Mouse (Mus musculus) thymus, postnatal 0 days (tissue): ENCODE results near the gene Mroh2a. TPM values are rescaled to one million over a fixed set of nuclear protein-coding genes. Genes with fewer than 3 reads are reported as not detected.

Experiments
- DNase-seq: peaks from one replicate; pipeline ENCODE4 v3.0.0-alpha.2; 2015; ENCODE audit warnings: low spot score
- polyA plus RNA-seq: library from polyadenylated mRNA; unstranded; fragments of >200 nt; fragmentation: Nextera tagmentation; extraction: Ambion mirVana; gene quantifications from 2 replicates; pipeline ENCODE4 v1.2.1, GENCODE M21; 2015

The Mroh2a gene
- polyA plus RNA-seq, 1 experiment from 2014 or later = 1.4 TPM

DNA sequence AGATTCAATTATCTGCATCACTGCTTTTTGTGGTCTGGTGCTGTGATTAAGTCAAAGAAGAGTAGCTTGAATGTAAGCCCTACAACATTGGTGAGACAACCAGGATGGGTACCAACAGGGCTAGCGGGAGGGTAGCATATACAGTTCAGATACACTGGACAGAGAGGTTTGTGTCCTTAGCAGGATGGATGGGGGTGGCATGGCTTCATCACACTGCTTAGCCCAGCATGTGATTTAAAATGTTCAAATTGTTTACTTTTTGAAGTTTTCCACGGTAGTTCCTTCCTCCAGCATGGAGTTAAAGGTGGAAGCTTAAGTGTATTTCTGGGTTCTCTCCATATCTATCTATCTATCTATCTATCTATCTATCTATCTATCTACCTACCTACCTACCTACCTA lies 62.4 kb downstream of the Mroh2a start:
- no peak for DNase-seq

DNA sequence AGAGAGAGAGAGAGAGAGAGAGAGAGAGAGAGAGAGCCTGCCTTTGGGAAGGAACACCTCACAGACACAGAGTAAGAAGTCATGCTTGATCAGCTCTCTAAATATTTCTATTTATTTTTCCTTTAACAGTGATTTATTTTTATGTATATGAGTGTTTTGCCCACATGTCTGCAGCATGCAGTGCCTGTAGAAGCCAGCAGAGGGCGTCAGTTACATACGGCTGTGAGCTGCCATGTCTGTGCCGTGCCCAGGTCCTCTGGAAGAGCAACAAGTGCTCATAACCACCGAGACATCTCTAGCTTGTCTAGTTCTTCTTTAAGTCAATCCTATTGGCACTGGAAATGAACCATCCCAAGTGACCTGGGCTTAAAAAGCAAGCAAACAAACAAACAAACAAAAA lies 63.1 kb downstream of the Mroh2a start:
- peak; percentile 81 for DNase-seq

DNA sequence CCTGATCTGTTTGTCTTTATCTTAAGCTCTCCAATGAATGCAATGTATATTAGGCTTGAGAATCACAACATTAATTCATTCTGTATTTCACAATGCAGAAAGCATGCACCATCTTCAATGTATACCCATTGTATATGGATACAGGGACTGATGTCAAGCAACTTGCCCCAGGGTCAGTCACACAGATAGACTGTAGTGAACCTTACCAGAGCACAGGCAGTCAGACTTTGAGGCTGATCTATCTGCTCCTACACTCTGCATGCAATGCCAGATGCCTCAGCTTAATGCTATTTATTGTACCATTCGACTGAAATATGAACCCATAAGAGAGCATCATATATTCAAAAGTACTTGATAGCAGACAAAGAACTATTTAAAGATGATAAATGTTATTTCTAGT lies 63.7 kb downstream of the Mroh2a start:
- DNase-seq = no peak

DNA sequence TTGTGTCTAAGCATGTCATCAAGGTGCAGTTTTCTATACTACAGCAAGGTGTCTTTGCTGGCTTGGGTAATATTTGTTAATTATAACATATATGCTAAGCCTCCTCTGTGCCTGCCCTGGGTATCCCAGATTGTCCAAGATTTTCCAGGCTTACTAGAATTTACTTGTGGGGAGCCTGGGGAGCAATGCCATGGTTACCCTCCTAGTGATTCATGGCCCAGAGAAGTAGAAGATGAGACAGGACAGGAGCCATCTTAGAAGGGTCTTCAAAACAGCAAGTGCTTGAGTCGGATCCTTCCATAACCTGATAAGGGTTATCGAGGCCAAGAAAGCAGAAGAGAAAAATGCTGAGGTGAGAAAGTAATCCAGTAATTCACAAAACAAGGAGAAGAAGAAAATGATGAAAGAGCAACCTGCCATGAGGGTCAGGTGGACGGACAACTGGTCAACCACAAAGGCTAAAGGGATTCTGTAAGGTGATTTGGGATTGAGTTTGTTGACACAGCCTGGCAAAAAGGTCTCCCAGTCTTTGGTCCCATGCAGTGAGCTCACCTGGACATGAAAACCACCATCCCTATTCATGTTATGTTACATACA lies 64.7 kb downstream of the Mroh2a start:
- DNase-seq = no peak

DNA sequence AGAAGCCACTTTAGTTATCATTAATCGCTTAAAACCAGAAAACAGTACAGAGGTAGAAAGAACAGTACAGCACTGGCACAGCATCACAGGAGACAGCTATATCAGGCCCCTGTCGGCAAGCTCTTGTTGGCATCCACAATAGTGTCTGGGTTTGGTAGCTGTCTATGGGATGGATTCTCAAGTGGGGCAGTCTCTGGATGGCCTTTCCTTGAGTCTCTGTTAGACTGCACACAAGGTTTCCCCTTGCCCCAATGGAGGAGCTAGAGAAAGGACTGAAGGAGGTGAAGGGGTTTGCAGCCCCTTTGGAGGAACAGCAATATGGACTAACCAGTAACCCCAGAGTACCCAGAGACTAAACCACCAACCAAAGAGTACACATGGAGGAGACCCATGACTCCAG lies 65.3 kb downstream of the Mroh2a start:
- no peak for DNase-seq

DNA sequence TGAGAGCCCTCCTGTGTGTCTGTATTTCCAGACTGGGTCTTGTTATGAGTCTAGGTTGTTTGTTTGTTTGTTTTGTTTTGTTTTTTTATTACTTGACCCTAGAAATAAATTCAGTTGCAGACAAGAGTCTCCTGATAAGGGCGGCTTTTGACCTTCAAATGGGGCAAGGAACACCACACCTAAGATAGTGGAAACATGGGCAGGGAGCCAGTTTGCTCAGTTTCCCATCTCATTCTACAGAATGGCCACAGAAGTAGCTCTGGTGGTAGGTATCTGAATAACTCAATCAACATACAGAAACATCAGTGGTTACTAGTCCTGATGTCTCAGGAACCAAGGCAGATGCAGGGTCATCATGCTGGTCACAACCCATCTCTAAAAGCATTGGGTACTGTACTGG lies 67.9 kb downstream of the Mroh2a start:
- DNase-seq = no peak

DNA sequence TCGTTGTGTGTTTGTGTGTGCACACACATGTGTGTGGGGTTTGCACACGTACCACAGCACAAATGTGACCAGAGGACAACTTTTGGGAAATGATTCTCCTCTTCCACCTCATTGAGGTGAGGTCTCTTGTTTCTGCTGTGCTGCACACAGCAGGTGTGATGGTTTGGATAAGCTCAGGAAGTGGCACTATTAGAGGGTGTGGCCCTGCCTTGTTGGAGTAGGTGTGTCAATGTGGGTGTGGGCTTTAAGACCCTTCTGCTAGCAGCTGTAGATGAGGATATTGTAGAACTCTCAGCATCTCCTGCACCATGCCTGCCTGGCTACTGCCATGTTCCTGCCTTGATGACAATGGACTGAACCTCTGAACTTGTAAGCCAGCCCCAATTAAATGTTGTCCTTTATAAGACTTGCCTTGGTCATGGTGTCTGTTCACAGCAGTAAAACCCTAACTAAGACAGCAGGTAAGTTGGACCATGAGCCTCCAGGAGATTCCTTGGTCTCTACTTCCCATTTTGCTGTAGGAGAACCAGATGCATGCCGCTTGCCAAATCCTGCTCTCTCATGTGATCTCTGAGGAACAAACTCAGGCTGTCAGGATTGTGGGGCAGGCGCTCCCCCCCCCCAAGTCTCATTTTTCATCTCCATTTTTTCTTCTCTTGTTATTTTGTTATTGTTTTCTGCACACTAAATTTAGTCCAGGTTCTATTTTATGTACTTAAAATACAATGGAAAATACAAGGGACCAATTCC lies 69.6 kb downstream of the Mroh2a start:
- DNase-seq = peak; percentile 2

DNA sequence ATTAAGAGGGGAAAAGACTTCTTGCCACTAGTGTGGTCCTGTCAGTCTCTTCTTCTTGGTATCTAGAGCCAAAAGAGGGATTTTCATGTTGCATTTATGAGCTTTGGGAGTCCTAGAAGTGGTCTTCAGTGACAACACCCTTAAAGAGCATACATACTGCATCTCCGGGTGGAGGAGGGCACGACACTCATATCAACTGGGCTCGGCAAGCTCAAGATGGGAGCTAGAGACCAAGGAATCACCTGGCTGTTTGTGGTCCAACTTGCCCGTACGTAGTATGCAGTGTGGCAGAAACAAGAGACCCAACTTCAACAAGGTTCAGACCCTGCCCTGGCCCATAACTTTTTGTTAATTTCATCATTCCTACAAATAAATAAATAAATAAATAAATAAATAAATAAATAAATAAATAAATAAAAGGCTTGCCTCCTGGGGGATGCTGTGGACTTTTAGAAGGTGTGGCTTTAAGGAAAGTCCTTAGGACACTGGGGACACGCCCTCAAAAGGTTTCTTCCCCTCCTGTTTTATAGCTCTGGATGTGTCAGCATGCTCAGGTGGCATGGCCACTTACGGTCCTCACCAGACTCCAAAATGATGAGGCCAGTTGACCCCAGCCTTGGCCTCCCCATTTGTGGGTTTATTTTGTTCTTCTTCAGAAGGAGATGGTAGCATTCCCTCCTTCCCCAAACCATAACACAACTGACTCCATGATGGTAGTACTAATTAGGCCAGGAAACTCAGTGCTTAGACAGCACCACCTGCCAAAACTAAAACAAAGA lies 70.9 kb downstream of the Mroh2a start:
- DNase-seq = peak; percentile 17

DNA sequence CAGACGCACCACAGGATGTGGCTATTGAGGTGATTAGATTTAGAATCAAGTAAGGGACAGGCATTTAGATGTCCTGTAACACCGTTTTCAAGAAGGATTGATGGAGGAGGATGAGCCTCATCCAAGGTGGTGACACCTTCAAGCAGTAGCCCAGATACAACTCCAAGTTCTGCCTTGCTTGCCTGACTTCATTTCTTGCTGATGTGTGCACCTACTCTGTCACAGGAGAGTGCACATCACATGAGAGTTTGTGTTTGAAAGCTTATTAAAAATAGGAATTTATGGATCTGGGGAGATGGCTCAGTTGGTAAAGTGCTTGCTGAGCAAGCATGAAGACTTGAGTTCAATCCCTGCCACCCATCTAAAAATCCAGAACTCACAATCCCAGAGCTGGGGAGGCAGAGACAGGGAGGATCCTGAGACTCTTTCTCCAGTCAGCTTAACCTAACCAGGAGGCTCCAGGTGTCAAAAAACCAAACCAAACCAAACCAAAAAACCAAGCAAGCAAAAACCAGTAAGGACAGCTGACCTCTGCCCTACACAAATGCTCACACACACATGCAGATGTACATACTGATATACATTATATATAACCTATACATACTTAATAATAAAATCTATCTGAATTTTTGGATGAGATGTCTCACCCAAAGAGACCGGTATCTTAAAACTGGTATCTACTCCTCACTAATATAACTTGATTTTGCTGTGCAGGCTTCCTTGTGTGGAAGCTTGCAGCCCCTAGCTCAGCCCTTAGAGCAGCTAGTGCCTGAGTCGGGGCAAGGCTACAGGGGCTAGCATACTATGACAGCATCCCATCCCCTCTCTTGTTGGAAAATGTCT lies 72.1 kb downstream of the Mroh2a start:
- peak; percentile 21 for DNase-seq

DNA sequence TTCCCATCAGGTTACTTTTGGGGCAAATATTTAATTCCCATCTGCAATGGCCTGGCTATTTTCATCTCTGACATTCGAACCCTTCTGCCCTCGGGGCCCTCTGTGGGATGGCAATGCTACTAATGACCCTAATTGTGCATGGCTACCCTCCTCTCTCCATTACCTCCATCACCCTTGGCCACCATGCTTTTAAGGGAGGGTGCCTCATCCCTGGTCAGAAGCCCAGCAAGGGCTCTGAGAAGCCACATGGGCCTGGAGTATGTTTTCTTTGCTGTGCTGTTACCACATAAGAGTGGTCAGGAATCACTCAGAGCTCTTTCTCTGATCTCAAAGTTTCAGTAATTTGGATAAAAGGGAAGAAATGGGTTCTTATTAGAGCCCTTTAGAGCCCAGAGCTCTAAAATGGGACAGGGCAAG lies 72.8 kb downstream of the Mroh2a start:
- DNase-seq = peak; percentile 3

DNA sequence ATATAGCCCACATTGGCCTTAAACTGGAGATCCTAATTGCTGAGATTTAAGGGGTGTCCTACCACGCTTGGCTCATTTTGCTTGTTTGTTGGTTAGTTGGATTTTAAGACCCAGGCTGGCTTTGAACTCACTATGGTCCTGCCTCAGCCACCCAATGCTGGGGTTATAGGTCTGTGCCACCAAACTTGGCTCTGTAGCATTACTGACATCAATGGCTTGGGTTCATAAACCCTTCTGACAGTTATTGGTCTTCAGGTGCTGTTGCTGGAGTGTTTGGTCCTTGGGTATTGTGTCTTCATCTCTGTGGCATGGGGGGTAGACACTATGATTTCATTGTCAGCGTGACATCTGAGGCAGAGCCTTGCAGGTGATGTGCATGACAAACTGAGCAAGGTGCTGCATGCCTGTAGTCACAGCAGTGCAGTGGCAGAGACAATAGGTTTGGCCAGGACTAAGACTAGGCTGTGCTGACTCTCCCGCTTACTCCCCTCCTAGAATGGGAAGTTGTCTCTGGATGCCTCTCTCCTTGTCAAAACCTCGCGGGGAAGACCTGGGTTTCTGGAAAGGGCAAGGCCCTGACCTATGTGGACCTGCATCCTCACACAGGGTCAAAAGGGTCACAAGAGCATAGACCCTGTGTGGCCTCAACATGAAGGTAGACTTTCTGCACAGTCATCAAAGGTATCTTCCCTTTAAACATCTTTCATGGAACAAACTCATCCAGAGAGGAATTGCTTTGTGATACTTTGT lies 73.7 kb downstream of the Mroh2a start:
- peak; percentile 8 for DNase-seq

DNA sequence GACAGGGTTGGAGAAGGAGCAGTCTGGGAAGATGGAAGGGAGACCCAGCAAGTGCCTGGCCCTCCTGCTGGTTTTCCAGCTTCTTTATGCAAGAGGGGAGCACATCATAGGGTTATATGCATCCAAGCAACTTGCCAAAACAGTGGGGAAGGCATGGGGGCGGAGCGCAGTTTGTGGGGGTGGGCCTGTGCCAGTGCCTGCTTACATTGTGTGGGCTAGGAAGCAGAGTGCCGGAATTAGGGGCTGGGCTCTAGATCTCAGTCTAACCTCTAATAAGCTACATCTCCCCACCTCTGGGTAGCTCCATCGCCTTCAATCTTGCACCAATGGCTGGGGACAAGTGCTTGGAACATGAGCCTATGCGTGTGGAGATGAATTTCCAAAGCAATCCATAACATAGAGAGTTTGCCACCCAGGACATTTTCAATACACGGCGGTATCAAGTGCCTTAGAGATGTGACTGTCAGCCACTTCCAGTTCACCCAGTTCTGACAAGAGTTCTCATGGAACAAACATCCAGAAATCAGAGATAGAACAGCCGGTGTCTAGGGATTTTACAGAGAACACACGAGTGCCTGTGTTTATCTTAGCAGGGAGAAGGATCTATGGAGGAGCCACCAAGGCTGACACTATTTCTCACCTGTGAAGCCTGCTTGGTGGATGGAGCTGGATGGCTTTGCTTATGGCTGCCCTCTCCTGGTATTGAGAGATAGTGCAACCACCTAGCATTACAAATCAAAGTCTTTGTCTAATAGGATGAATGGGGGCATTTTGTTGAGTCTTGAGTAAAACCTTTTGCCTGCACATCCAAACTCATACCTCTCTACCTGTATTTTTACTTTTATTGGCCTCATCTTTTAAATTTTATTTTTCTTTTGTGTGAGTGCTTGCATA lies 74.6 kb downstream of the Mroh2a start:
- DNase-seq = peak; percentile 23

DNA sequence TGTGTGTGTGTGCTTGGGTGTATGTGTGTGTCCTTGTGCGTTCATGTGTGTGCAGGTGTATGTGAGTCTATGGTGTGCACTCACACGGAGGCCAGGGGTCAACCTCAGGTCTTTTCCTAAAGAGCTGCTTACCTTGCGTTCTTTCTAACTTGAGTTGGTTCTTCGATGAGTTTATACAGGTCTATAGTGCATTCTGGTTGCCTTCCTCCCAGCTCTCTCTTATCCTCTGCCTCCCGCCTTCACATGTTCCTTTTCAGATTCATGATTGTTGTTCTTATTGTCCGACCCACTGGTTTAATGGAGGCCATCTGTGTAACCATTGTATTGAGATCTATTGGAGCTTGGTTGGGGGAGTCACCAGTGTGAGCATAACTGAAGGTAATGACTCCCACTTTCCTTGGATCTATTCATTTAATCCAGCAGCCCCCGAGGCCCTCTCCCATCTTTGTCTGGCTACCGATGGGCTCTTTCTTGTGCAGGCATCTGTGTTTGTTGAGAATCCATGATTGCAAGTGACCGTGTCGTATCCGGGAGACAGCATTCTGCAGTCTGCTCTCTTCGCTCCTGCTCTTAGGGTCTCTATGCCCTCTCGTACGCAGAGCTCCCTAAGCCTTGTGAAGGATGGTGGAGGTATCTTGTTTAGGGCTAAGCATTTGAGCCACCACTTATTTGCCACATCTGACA lies 75.4 kb downstream of the Mroh2a start:
- peak; percentile 6 for DNase-seq

DNA sequence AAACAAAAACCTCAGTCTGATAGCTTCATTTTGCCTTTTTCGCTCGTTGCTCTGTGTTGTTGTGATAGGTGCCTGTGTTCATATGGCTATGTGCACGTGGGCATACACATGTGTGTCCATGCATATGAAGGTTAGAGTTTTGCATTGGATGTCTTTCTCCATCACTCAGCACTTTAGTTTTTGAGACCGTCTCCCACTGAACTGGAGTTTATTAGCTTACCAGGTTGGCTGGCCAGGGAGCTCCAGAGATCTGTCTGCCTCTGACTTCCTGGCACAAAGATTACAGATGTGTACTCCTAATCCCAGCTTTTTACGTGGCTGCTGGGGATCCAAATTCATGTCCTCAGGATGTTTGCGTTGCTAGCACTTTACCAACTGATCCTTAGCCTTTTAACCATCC lies 77.0 kb downstream of the Mroh2a start:
- DNase-seq = no peak

DNA sequence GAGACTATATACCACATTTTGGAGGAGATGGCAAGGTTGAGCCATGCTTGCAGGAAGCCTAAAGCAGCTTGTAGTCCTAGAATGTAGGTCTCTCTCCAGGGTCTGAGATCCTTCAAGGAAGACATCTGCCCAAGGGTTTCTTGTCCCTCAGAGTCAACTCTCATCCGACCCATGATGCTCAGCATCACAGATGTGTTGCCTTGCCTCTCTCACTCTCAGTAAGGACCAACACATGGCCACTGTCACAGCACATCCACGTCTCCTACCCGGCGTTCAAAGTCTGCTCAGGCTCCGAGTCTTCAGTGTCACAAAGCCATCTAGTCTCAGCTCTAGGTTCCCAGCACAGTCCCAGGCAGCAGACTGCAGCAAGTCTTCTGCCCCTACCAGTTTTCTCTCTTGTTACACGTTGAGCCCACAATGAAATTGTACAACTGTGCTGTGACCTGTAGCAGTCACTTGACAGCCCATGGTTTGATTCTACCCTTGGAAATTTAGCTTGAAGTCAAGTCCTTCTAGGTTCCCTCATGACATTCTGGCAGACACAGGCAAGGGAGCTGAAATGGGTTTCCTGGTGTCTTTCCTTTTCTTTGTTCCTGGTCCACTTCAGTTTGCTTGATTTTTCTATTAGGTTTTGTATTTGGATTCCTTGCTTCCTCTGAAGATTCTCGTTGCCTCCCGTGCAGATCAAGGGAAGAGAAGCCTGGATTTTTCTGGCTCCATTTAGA lies 77.6 kb downstream of the Mroh2a start:
- DNase-seq = no peak

DNA sequence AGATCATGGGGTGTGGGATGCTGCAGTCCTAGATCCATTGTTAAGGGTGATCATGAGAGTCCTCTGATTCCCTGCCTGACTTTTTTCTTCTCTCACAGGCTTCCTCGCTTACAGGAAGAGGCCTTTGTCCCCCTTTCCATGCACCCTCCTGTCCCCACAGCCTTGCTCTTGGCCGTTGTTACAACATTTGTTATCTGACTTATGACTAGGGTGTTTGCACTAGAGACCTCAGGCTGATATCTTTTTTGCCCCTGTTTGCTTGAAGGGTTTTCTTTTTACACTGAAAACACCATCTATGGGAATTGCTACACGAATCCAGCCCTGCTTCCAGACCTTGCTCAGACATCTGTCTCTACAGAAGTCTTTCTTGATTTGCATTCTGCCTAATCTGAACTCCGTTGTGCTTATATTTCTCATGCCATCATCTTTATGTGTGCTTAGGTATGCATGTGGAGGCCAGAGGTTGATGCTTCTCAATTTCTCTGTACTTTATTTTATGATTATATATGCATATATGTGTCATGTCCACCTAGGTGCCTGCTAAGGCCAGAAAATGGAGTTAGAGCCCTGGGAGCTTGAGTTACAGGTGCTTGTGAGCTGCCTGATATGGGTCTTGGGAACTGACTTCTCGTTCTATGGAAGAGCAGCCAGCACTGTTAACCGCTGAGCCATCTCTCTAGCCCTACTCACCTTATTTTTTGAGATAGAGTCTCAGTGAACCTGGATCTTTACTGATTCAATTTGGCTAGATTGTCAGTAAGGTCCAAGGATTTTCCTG lies 78.4 kb downstream of the Mroh2a start:
- DNase-seq = peak; percentile 10

DNA sequence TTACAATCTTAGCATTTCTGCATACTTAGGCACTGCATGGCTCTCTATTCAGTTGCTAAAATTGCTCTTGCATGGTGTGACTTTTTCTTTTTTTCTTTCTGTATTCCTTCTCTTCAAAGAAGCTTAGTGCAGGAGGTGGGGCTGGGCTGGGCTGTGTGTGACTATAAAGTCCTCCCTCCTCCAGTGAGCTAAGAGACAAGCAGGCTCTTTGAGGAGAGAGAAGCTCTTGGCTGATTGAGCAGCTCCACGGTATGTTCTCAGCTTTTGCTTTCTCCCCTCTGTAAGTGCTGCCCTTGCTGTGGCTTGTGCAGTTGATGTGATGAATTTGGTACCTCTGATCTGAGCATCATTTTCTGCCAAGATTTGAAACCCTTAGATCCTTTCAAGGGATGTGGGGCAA lies 79.8 kb downstream of the Mroh2a start:
- DNase-seq = no peak

DNA sequence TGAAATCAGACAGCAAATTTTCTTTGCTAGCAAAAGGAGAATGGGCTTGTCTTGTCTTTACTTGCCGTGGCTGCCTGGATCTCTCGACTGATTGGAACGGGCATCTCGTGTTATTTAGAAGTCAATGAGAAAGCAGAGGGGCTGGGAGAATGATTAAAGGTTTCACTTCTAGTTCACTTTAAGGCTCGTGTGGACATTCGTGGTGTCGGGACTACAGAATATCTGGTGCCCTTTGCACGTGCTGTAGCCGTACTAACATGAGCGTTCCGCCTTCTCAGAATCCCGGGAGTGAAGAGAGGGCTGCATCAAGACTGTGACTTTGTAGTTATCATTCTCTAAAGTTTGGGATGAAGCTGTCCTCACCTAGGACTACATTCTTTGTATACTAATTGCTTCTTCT lies 80.4 kb downstream of the Mroh2a start:
- peak; percentile 4 for DNase-seq
